Mouse (Mus musculus) c-Kit-negative CD71-positive TER-119-positive erythroid progenitor cells, embryonic 14.5 days (primary cell): ENCODE data around the gene 5730596B20Rik.

Experiments used
- DNase-seq: peaks from one replicate; pipeline ENCODE4 v3.0.0-alpha.2; 2013; ENCODE audit warnings: low read depth, low spot score

The 5730596B20Rik gene

GRCm38 (mm10) chr6:52162611-52163365 is 14.5 kb upstream of the 5730596B20Rik start:
- DNase-seq = no peak

- no peak for DNase-seq
Measured at GRCm38 (mm10) chr6:52163366-52164031, 13.8 kb upstream of the 5730596B20Rik start.

- DNase-seq = no peak
Measured at GRCm38 (mm10) chr6:52164051-52164625, 13.2 kb upstream of the 5730596B20Rik start.

- DNase-seq = no peak
Measured at GRCm38 (mm10) chr6:52164626-52165440, 12.5 kb upstream of the 5730596B20Rik start, which contains the start of gene Hoxa2. TSS of gene Hoxa2 (minus strand) at chr6:52164831.

- DNase-seq = no peak
Measured at GRCm38 (mm10) chr6:52165441-52166370, 11.6 kb upstream of the 5730596B20Rik start.

GRCm38 (mm10) chr6:52166431-52167077 is 10.7 kb upstream of the 5730596B20Rik start:
- no peak for DNase-seq

GRCm38 (mm10) chr6:52167176-52167575 is 10.1 kb upstream of the 5730596B20Rik start:
- no peak for DNase-seq

- DNase-seq = no peak
Measured at GRCm38 (mm10) chr6:52167736-52168161, 9.5 kb upstream of the 5730596B20Rik start.

- no peak for DNase-seq
Measured at GRCm38 (mm10) chr6:52168191-52169055, 8.9 kb upstream of the 5730596B20Rik start.

GRCm38 (mm10) chr6:52169499-52170165 is 7.7 kb upstream of the 5730596B20Rik start:
- no peak for DNase-seq

GRCm38 (mm10) chr6:52170166-52170897 is 7.0 kb upstream of the 5730596B20Rik start:
- DNase-seq = no peak

GRCm38 (mm10) chr6:52170898-52171223 is 6.4 kb upstream of the 5730596B20Rik start:
- no peak for DNase-seq

- DNase-seq = no peak
Measured at GRCm38 (mm10) chr6:52171331-52171730, 6.0 kb upstream of the 5730596B20Rik start.

- no peak for DNase-seq
Measured at GRCm38 (mm10) chr6:52171938-52172337, 5.4 kb upstream of the 5730596B20Rik start.

GRCm38 (mm10) chr6:52172501-52172900 is 4.8 kb upstream of the 5730596B20Rik start:
- DNase-seq = no peak

- no peak for DNase-seq
Measured at GRCm38 (mm10) chr6:52173648-52174047, 3.6 kb upstream of the 5730596B20Rik start.

GRCm38 (mm10) chr6:52174968-52175751 is 2.1 kb upstream of the 5730596B20Rik start:
- no peak for DNase-seq
